Comparison of ENCODE assay signal across 24 mouse cellular contexts in genomic region chr2:181930037-181930436, GRCm38 (mm10).
DNase-seq lines count a peak whose midpoint lies in the region; ATAC-seq and TF ChIP-seq lines count a peak whose summit lies in the region.
"Had no signal": no experiment of that assay in that cellular context is flagged by ENCODE, and none has a peak within 500 bp of the region (broad histone marks: within the 10 kb centered on the region; RNA-seq: fewer than 3 reads in every experiment).

No protein-coding gene starts in this region.

- peak; percentile 62; the same call in 1 of the 2 replicates for ATAC-seq in hindbrain, embryonic 14.5 days (ENCODE audit: low FRiP score)
- ATAC-seq in hindbrain, embryonic 11.5 days (ENCODE audit: low FRiP score): no peak
- peak; percentile 71 for ATAC-seq in limb, embryonic 14.5 days (ENCODE audit: low FRiP score, low read depth)
- ATAC-seq: lung, postnatal 0 days had no signal

- no peak for TF ChIP-seq POLR2A in limb, embryonic 14.5 days (IDR thresholded peaks at IDR 0.05; ENCODE audit: borderline replicate concordance, extremely low read depth, insufficient read depth, insufficient read length)

- H3K27me3 ChIP-seq in hindbrain, embryonic 14.5 days (ENCODE audit: control insufficient read depth, insufficient read depth, low read length): no peaks in the 10 kb centered on the region
- no peaks in the 10 kb centered on the region for H3K27me3 ChIP-seq in hindbrain, embryonic 11.5 days (ENCODE audit: control insufficient read depth, insufficient read depth, low read length)
- no peaks in the 10 kb centered on the region for H3K27me3 ChIP-seq in limb, embryonic 14.5 days (ENCODE audit: control insufficient read depth, insufficient read depth, low read length)
- H3K27me3 ChIP-seq: forebrain, embryonic 12.5 days; heart, embryonic 12.5 days; hindbrain, embryonic 15.5 days; limb, embryonic 15.5 days; liver, embryonic 15.5 days; neural tube, embryonic 13.5 days had no signal

- H3K9ac ChIP-seq in hindbrain, embryonic 14.5 days: no peak overlapping the region
- no peak overlapping the region for H3K9ac ChIP-seq in hindbrain, embryonic 11.5 days (ENCODE audit: low read depth, low read length)
- no peak overlapping the region for H3K9ac ChIP-seq in limb, embryonic 14.5 days (ENCODE audit: low read depth, low read length, severe bottlenecking)
- H3K9ac ChIP-seq: forebrain, embryonic 12.5 days; heart, embryonic 12.5 days; hindbrain, embryonic 15.5 days; limb, embryonic 15.5 days; liver, embryonic 15.5 days; neural tube, embryonic 13.5 days had no signal

- no peak for DNase-seq in hindbrain, embryonic 14.5 days (ENCODE audit: low spot score)
- no peak for DNase-seq in hindbrain, embryonic 11.5 days (ENCODE audit: low spot score)
- DNase-seq in A20 (ENCODE audit: low read depth, low spot score): peak; percentile 6
- peak; percentile 4 for DNase-seq in ZHBTc4 (ENCODE audit: low read depth, low spot score)
- no peak for DNase-seq in limb, embryonic 14.5 days (ENCODE audit: low spot score)
- DNase-seq in kidney, adult 18-20 months: no peak
- DNase-seq in adrenal gland, adult 2 months: no peak
- DNase-seq: adrenal gland, postnatal 36 days; cerebellum, adult 9-11 months; heart, adult 18-20 months; heart, postnatal 10 days; kidney, adult 11 months; kidney, postnatal 4 days; thymus, postnatal 25 days had no signal

- H3K27ac ChIP-seq in hindbrain, embryonic 14.5 days: no peak overlapping the region
- no peak overlapping the region for H3K27ac ChIP-seq in hindbrain, embryonic 11.5 days (ENCODE audit: low read depth, low read length)
- H3K27ac ChIP-seq in limb, embryonic 14.5 days (replicated peaks; ENCODE audit: low read depth, low read length): no peak overlapping the region
- H3K27ac ChIP-seq: embryonic facial prominence, embryonic 10.5 days; forebrain, embryonic 12.5 days; hindbrain, embryonic 15.5 days; limb, embryonic 15.5 days; liver, embryonic 15.5 days; macrophage; neural tube, embryonic 13.5 days had no signal

- H3K4me2 ChIP-seq in hindbrain, embryonic 14.5 days (replicated peaks): no peak overlapping the region
- no peak overlapping the region for H3K4me2 ChIP-seq in hindbrain, embryonic 11.5 days (replicated peaks; ENCODE audit: low read depth, low read length)
- H3K4me2 ChIP-seq in limb, embryonic 14.5 days (replicated peaks; ENCODE audit: low read depth, low read length, severe bottlenecking): no peak overlapping the region
- H3K4me2 ChIP-seq: forebrain, embryonic 12.5 days; heart, embryonic 12.5 days; hindbrain, embryonic 15.5 days; limb, embryonic 15.5 days; liver, embryonic 15.5 days; midbrain, embryonic 11.5 days; neural tube, embryonic 13.5 days had no signal

- H3K36me3 ChIP-seq in hindbrain, embryonic 14.5 days (replicated peaks; ENCODE audit: control insufficient read depth, insufficient read depth): no peaks in the 10 kb centered on the region
- H3K36me3 ChIP-seq in hindbrain, embryonic 11.5 days (ENCODE audit: control insufficient read depth, insufficient read depth, low read length): no peaks in the 10 kb centered on the region
- no peaks in the 10 kb centered on the region for H3K36me3 ChIP-seq in limb, embryonic 14.5 days (ENCODE audit: control insufficient read depth, insufficient read depth, low read length)
- H3K36me3 ChIP-seq: embryonic facial prominence, embryonic 10.5 days; forebrain, embryonic 12.5 days; heart, embryonic 12.5 days; hindbrain, embryonic 15.5 days; limb, embryonic 15.5 days; liver, embryonic 15.5 days; neural tube, embryonic 13.5 days had no signal

- H3K4me3 ChIP-seq in hindbrain, embryonic 14.5 days (replicated peaks; ENCODE audit: low read length): no peak overlapping the region
- H3K4me3 ChIP-seq in hindbrain, embryonic 11.5 days (ENCODE audit: low read depth, low read length): no peak overlapping the region
- H3K4me3 ChIP-seq in limb, embryonic 14.5 days (replicated peaks; ENCODE audit: low read length): no peak overlapping the region
- H3K4me3 ChIP-seq: embryonic facial prominence, embryonic 10.5 days; forebrain, embryonic 12.5 days; heart, embryonic 12.5 days; hindbrain, embryonic 15.5 days; limb, embryonic 15.5 days; liver, embryonic 15.5 days; neural tube, embryonic 13.5 days had no signal

- H3K4me1 ChIP-seq in hindbrain, embryonic 14.5 days (replicated peaks; ENCODE audit: control insufficient read depth, insufficient read depth, low read length): no peaks in the 10 kb centered on the region
- no peaks in the 10 kb centered on the region for H3K4me1 ChIP-seq in hindbrain, embryonic 11.5 days (replicated peaks; ENCODE audit: control insufficient read depth, insufficient read depth, low read length)
- H3K4me1 ChIP-seq in limb, embryonic 14.5 days (ENCODE audit: control insufficient read depth, insufficient read depth, low read length): no peaks in the 10 kb centered on the region
- H3K4me1 ChIP-seq: embryonic facial prominence, embryonic 10.5 days; forebrain, embryonic 12.5 days; heart, embryonic 12.5 days; hindbrain, embryonic 15.5 days; limb, embryonic 15.5 days; liver, embryonic 15.5 days; neural tube, embryonic 13.5 days had no signal

- WGBS in hindbrain, embryonic 14.5 days: 90% methylated on average over 5 of the region's 5 CpGs
- 85% methylated on average over 5 of the region's 5 CpGs for WGBS in hindbrain, embryonic 11.5 days
- WGBS in limb, embryonic 14.5 days: 85% methylated on average over 5 of the region's 5 CpGs

- H3K9me3 ChIP-seq in hindbrain, embryonic 14.5 days (ENCODE audit: control insufficient read depth, low read length): no peaks in the 10 kb centered on the region
- no peaks in the 10 kb centered on the region for H3K9me3 ChIP-seq in hindbrain, embryonic 11.5 days (ENCODE audit: control insufficient read depth, low read length)
- no peaks in the 10 kb centered on the region for H3K9me3 ChIP-seq in limb, embryonic 14.5 days (ENCODE audit: control insufficient read depth, low read length)
- H3K9me3 ChIP-seq: embryonic facial prominence, embryonic 10.5 days; forebrain, embryonic 12.5 days; heart, embryonic 12.5 days; hindbrain, embryonic 15.5 days; limb, embryonic 15.5 days; liver, embryonic 15.5 days had no signal

Comparison
In these comparisons a context has a peak if more than half of its experiments do, and no peak if none do; other contexts are left out.
1. DNase-seq: peak in A20 (single experiment) and ZHBTc4 (single experiment); none in hindbrain, embryonic 14.5 days (single experiment), hindbrain, embryonic 11.5 days (single experiment), limb, embryonic 14.5 days (single experiment), kidney, adult 18-20 months (single experiment) and adrenal gland, adult 2 months (single experiment).